Mouse (Mus musculus) thymus, adult 2 months (tissue): ENCODE measurements around the gene Bckdhb.

Experiments used
- CTCF ChIP-seq: fragments of 200-500 bp; IDR thresholded peaks from 2 replicates; pipeline ENCODE4 v1.5.1; 2012; ENCODE audit warnings: mild to moderate bottlenecking, control low read depth, low read length, moderate library complexity, borderline replicate concordance; ENCODE audit not compliant: control insufficient read depth, poor library complexity, insufficient read depth; ENCODE audit errors: extremely low read depth
- POLR2A ChIP-seq: fragments of 200-500 bp; IDR thresholded peaks from 2 replicates; pipeline ENCODE4 v1.6.1; 2012; ENCODE audit warnings: mild to moderate bottlenecking, low read length, control low read depth, moderate library complexity; ENCODE audit not compliant: control insufficient read depth, poor library complexity, insufficient read depth; ENCODE audit errors: extremely low read depth

- TF ChIP-seq CTCF = no peak
- no peak for TF ChIP-seq POLR2A
Observed at GRCm38 (mm10) chr9:84042539-84042938, 117.6 kb downstream of the Bckdhb start.
